Mouse (Mus musculus) spleen, adult 2 months (tissue): Measurements from ENCODE around the gene Hoxb5. TPM values are rescaled to one million over a fixed set of nuclear protein-coding genes. Genes with fewer than 3 reads are reported as not detected.

Experiments used
- DNase-seq, 2 experiments: peaks; one replicate each; pipeline versions ENCODE4 v3.0.0 to v3.0.0-alpha.2; 2012 to 2021; ENCODE audit warnings: low spot score in 2 of 2, low read depth in 1 of 2
- H3K27ac ChIP-seq: fragments of 200-500 bp; 2 replicates; pipeline ENCODE4 v1.5.1; 2012; ENCODE audit warnings: low read length, inconsistent platforms; ENCODE audit not compliant: insufficient read depth
- H3K27me3 ChIP-seq: fragments of 200-500 bp; 2 replicates; pipeline ENCODE4 v1.6.1; 2012; ENCODE audit warnings: mild to moderate bottlenecking, moderate library complexity, low read length, inconsistent platforms; ENCODE audit not compliant: control insufficient read depth, insufficient read depth
- H3K36me3 ChIP-seq: fragments of 200-500 bp; 2 replicates; pipeline ENCODE4 v1.6.1; 2012; ENCODE audit warnings: mild to moderate bottlenecking, low read length, inconsistent platforms; ENCODE audit not compliant: control insufficient read depth, insufficient read depth
- H3K4me1 ChIP-seq: fragments of 200-500 bp; 2 replicates; pipeline ENCODE4 v1.6.1; 2011; ENCODE audit warnings: inconsistent platforms; ENCODE audit not compliant: control insufficient read depth, insufficient read depth, insufficient read length
- H3K4me3 ChIP-seq: fragments of 200-500 bp; 2 replicates; pipeline ENCODE4 v1.5.1; 2011; ENCODE audit warnings: mild to moderate bottlenecking, inconsistent platforms; ENCODE audit not compliant: insufficient read depth, insufficient read length; ENCODE audit errors: extremely low read depth
- CTCF ChIP-seq: fragments of 200-500 bp; IDR thresholded peaks from 2 replicates; pipeline ENCODE4 v1.5.1; 2011; ENCODE audit warnings: mild to moderate bottlenecking, inconsistent platforms; ENCODE audit not compliant: insufficient read depth, insufficient read length, insufficient replicate concordance; ENCODE audit errors: extremely low read depth
- POLR2A ChIP-seq: fragments of 200-500 bp; IDR thresholded peaks from 2 replicates; pipeline ENCODE4 v1.6.1; 2011; ENCODE audit warnings: low read depth, low read length, inconsistent platforms
- WGBS: fragments of 180-500 bp; shearing (Covaris S2); methylation state at CpG from one replicate; pipeline ENCODE4 v1.1.7; 2018; 5-methylcytosine and 5-hydroxymethylcytosine counted together
- polyA plus RNA-seq: library from polyadenylated mRNA; depleted of rRNA; stranded (reverse); fragments of >200 nt; gene quantifications from 2 replicates; pipeline ENCODE4 v1.2.3, GENCODE M21; 2012

Gene Hoxb5
- polyA plus RNA-seq, 1 experiment, result 0.37 TPM

- Histone ChIP-seq H3K4me1 (no peaks in the 10 kb centered on the region; the same call in 1 of the 2 replicates), H3K27me3 (peaks cover 3% of the 10 kb centered on the region; the same call in 1 of the 2 replicates), H3K4me3 (no peak overlapping the region), H3K36me3 (no peaks in the 10 kb centered on the region), H3K27ac (no peak overlapping the region)
- WGBS, result 85% methylated on average over 17 of the region's 17 CpGs
- TF ChIP-seq CTCF (no peak), POLR2A (no peak)
- no peak for DNase-seq
Measured at GRCm38 (mm10) chr11:96320688-96321087, 17.6 kb downstream of the Hoxb5 start.

GRCm38 (mm10) chr11:96321846-96322245 lies 18.7 kb downstream of the Hoxb5 start:
- no peaks in the 10 kb centered on the region; the same call in 1 of the 2 replicates for H3K4me1 ChIP-seq
- H3K36me3 ChIP-seq, result no peaks in the 10 kb centered on the region
- TF ChIP-seq CTCF (no peak), POLR2A (no peak)
- 86% methylated on average over 5 of the region's 5 CpGs for WGBS
- no peak for DNase-seq
- no peak overlapping the region for H3K4me3 ChIP-seq
- H3K27ac ChIP-seq, result no peak overlapping the region
- H3K27me3 ChIP-seq, result peaks cover 3% of the 10 kb centered on the region; the same call in 1 of the 2 replicates

GRCm38 (mm10) chr11:96322738-96323137 lies 19.6 kb downstream of the Hoxb5 start:
- 94% methylated on average over 6 of the region's 6 CpGs for WGBS
- peaks cover 3% of the 10 kb centered on the region; the same call in 1 of the 2 replicates for H3K27me3 ChIP-seq
- DNase-seq, result no peak
- no peak overlapping the region for H3K4me3 ChIP-seq
- TF ChIP-seq CTCF, result no peak
- TF ChIP-seq POLR2A, result no peak
- no peaks in the 10 kb centered on the region for H3K36me3 ChIP-seq
- no peak overlapping the region for H3K27ac ChIP-seq
- no peaks in the 10 kb centered on the region; the same call in 1 of the 2 replicates for H3K4me1 ChIP-seq

GRCm38 (mm10) chr11:96323154-96323553 lies 20.0 kb downstream of the Hoxb5 start, which contains the start of gene Hoxb3:
Hoxb3 (plus strand) TSS chr11:96323326.
- Histone ChIP-seq H3K4me3 (no peak within 1 kb of the TSS), H3K36me3 (no peaks in the 10 kb centered on the region), H3K27me3 (0 out of 2 replicates have a peak, but pooled peaks cover 3% of the 10 kb centered on the region), H3K27ac (no peak within 1 kb of the TSS), H3K4me1 (no peaks in the 10 kb centered on the region; the same call in 1 of the 2 replicates)
- DNase-seq, result no peak
- no peak for TF ChIP-seq CTCF
- no peak for TF ChIP-seq POLR2A
- WGBS, result 95% methylated on average over 10 of the region's 10 CpGs

- no peak overlapping the region for H3K27ac ChIP-seq
- H3K36me3 ChIP-seq, result no peaks in the 10 kb centered on the region
- no peak for TF ChIP-seq CTCF
- TF ChIP-seq POLR2A, result no peak
- H3K27me3 ChIP-seq, result no peaks in the 10 kb centered on the region
- DNase-seq, result no peak
- WGBS, result 74% methylated on average over 5 of the region's 5 CpGs
- no peak overlapping the region for H3K4me3 ChIP-seq
- no peaks in the 10 kb centered on the region; the same call in 1 of the 2 replicates for H3K4me1 ChIP-seq
Measured at GRCm38 (mm10) chr11:96324125-96324524, 21.0 kb downstream of the Hoxb5 start.

- H3K27me3 ChIP-seq, result no peaks in the 10 kb centered on the region
- no peak overlapping the region for H3K4me3 ChIP-seq
- no peak overlapping the region for H3K27ac ChIP-seq
- DNase-seq, result no peak
- H3K4me1 ChIP-seq, result no peaks in the 10 kb centered on the region; the same call in 1 of the 2 replicates
- no peaks in the 10 kb centered on the region for H3K36me3 ChIP-seq
- TF ChIP-seq CTCF (no peak), POLR2A (no peak)
- 86% methylated on average over 8 of the region's 8 CpGs for WGBS
Measured at GRCm38 (mm10) chr11:96324965-96325364, 21.8 kb downstream of the Hoxb5 start.

DNA sequence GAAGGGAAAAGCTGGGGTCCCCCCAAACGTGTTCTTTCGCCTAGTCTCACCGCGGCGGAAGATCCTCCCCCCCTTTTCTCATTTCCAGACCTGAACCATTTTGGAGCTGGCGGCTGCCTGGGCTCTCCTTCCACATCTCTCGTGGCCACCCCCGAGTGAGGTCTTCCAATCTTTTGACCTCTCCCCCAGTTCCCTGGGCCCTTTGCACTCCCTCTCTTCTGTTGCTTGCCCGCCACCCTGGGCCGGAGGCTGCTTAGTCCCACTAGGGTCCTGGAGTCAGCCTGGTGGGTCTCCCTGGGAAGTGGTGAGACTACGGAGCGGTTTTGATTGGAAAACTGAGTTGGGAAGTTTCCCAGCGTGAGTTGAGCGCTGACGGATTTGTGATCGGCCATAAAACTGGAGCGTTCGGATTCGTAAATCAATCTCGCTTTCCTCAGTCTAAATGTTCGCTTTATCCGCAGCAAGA lies 22.6 kb downstream of the Hoxb5 start:
- H3K27ac ChIP-seq, result no peak overlapping the region
- TF ChIP-seq CTCF (no peak), POLR2A (no peak)

More for the DNA sequence above, 22.6 kb downstream of the Hoxb5 start:
- no peak for DNase-seq
- WGBS, result 92% methylated on average over 22 of the region's 22 CpGs
- H3K4me3 ChIP-seq, result no peak overlapping the region
- H3K4me1 ChIP-seq, result no peaks in the 10 kb centered on the region
- no peaks in the 10 kb centered on the region for H3K36me3 ChIP-seq
- H3K27me3 ChIP-seq, result no peaks in the 10 kb centered on the region
